Mouse (Mus musculus): ENCODE data around the gene Tcp10c. TPM values are rescaled to one million over a fixed set of nuclear protein-coding genes. Genes with fewer than 3 reads are reported as not detected.

The Tcp10c gene
- polyA plus RNA-seq (2012; rRNA removed), result not detected in 2 replicates

GRCm38 (mm10) chr17:13354521-13354920, at the start of gene Tcp10c:
Gene Tcp10c (plus strand): TSS chr17:13354572.

Other genes with a start within 250 kb of the Tcp10c start
- not detected in 2 replicates for gene Unc93a, start 222.8 kb upstream of the Tcp10c start, polyA plus RNA-seq (2012; rRNA removed)
- not detected in 2 replicates for gene Smok2a, start 133.4 kb upstream of the Tcp10c start, polyA plus RNA-seq (2012; rRNA removed)
- not detected in 2 replicates for gene Smok2b, start 124.3 kb upstream of the Tcp10c start, polyA plus RNA-seq (2012; rRNA removed)

All from colon, adult 2 months (tissue).